Mouse (Mus musculus) cerebellum, adult 11-12 months (tissue): ENCODE data around the gene Pifo.
"Not testable (repeated sequence)": the region's sequence is repeated elsewhere in the genome, so short reads cannot be mapped to it uniquely, and the experiment has no call there.

Experiments used
- DNase-seq: peaks from one replicate; pipeline ENCODE4 v3.0.0; 2022

The Pifo gene

DNA sequence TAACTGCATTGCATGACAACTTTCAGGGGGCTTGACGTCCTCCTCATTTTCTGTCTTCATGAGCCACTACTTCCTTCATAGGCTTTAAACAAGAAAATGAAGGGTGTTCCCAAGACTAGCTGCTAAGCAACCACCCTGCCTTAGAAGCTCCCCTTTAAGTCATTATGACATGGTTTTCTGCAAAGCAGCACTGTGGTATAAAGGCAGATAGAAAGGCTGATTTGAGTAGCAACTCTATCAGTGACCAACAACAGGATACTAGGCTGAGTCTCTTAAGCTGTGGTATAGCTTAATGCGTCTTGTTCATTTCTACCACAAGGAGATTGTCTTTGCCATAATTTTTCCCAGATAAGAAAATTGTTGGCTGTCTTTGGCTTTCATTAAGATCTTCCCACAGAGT is at the start of gene Pifo:
Gene Pifo, minus strand, starts transcription at position 101 of the 400 bp plus-strand sequence.
- DNase-seq, result no peak

DNA sequence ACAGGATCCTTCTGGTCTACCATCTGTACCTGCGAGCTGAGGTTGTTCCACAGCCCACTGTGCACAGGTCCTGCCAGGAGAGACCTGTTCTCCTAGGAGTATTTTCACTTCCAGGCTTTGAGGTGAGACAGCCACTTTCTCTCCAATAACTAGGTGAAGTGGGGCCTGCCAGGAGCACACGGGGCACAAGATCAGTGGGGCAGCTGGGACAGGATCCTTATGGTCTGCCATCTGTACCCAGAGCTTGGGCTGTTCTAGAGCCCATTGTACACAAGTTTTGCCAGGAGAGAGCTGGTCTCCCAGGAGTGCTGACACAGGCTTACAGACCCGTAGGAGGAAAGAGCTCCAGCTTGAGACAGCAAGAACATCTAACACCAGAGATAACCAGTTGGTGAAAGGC is 43.5 kb upstream of the Pifo start:
- peak; percentile 71 for DNase-seq

DNA sequence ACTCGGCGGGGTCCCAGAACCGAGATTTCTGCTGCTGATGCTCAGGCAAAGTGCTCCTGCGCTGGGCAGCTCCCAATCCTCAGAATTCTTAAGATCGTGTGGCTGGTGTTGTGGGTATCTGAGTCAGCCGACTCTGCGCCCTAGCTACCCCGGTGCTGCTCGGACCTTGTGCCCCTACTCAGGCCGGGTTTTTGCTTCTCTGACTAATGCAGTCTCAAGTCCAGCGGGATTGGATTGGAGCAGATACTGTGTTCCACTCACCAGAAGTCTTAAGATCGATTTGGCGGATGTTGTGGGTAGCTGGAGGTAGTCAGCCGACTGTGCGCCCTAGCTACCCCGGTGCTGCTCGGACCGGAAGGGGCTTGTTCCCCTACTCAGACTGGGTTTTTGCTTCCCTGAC is 37.5 kb upstream of the Pifo start:
- DNase-seq, result no peak

DNA sequence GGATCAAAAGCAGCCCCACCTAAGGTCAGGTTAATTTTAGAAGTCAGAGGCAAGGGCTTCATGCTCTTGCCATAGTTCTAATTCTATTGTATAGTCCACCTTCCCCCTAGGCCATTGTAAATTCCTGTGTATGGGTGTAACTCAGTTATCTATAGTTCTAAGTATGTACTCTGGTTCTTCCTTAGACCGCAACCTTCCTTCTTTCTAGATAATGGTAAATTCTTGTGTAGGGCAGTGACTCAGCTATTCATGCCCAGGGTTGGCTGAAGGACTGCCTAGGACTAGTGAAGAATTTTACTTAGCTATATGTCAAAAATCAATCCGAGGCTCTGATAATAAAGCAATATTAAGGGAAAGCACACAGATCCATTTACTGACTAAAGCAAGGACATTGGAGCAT is 25.9 kb upstream of the Pifo start:
- DNase-seq, result no peak

DNA sequence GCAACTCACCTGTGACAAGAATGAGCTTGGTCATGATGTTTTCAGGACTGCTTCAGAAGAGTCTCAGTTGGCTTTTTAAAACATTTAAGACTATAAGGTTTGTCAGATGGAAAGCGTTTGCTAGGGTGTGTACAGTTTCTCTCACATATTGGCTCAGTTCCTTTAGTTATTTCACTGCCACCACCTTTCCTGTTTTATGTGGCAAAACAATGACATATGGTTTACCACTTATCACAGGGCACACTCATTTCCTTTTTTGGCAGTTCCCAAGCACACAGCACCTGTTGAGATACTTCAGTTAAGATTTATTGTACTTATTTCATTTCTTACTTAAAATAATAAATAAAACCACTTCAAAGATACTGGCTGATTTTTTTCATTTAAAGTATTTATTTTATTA is 18.3 kb upstream of the Pifo start, which contains the start of gene Chil5:
Gene Chil5, minus strand, starts transcription at position 34 of the 400 bp plus-strand sequence.
- peak; percentile 32 for DNase-seq

DNA sequence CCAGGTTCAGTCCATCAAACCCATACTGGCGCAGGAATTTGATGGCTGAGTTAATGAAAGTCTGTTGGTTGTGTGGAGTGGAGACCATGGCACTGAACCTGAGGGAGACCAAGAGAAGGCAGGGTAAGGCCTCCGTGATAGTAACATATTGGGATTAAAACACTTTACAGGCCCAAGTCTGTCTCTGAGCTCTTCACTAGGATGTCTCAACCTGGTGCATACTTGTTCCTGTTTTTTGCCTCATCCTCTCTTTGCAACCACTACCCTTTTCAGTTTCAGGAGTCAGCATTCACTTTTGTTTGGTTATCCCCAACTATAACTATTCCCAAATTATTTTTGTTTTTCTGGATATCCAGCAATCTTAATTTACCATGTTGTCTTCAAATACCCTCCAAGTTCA is 9.7 kb upstream of the Pifo start:
- DNase-seq, result no peak

DNA sequence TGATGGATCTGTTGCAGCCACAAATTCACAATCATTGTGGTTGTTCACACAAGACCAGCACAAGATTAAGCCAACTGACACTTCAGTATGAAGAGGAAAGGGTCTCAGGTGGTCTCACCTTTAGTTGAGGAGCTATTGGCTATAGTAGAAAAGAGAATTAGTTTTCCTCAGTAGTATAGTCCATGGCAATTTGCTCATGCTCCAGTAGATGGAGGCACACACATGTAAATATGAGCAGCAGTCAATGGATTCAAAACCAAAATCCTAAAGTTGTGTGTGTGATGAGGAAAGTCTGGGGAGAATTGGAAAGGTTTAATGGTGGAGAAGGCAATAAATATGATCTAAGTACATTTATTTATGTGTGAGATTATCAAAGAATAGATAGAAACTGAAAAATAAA is 7.4 kb upstream of the Pifo start:
- DNase-seq, result no peak

DNA sequence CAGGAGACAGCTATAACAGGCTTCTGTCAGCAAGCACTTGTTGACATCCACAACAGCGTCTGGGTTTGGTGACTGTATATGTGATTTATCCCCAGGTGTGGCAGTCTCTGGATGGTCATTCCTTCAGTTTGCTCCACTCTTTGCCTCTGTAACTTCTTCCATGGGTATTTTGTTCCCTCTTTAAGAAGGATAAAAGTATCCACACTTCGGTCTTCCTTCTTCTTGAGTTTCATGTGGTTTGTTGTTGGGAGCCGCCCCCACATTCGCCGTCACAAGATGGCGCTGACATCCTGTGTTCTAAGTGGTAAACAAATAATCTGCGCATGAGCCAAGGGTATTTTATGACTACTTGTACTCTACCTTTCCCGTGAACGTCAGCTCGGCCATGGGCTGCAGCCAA is 11.1 kb downstream of the Pifo start:
- DNase-seq, result not testable (repeated sequence)

DNA sequence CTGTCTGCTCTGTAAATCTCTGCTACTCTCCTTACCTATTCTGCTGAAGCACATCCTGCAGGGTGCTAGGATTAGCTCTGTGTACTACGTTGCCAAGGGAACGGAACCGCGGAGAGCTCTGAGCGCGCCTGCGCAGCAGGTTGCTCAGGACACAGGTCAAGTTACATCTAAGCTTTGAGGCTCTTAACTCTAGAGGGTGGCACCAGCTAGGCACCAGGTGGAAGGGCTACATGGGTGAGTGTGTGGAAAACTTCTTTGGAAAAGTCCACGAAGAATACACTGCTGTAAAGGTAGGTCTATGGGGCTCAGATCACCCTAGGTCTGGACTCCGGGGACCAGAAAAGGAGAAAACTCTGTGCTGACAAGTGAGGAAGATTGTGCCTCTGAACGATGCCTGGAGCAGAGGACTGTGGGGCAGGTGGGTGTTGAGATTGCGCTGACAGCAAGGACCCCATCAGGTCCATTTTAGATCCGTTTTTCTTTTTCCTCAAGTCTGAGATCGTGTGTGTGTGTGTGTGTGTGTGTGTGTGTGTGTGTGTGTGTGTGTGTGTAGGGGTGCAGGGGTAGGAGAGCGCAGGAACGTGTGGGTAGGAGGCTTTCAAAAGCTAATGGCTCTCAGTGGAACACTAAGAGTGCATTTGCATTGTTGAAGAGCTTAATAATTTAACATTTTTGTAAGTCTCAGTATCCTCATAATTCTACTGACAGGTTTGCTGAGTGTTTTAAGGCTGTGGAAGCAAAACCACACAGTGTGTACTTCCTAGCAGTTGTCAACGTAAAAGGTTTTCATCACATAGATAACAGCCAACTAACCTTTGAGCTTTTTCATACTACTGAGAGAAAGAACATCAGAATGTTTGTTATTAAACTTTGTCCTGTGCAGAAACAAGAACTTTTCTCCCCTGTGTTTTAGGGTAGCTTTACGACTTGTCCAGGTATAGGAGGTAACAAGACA is 12.8 kb downstream of the Pifo start:
- peak; percentile 19 for DNase-seq

DNA sequence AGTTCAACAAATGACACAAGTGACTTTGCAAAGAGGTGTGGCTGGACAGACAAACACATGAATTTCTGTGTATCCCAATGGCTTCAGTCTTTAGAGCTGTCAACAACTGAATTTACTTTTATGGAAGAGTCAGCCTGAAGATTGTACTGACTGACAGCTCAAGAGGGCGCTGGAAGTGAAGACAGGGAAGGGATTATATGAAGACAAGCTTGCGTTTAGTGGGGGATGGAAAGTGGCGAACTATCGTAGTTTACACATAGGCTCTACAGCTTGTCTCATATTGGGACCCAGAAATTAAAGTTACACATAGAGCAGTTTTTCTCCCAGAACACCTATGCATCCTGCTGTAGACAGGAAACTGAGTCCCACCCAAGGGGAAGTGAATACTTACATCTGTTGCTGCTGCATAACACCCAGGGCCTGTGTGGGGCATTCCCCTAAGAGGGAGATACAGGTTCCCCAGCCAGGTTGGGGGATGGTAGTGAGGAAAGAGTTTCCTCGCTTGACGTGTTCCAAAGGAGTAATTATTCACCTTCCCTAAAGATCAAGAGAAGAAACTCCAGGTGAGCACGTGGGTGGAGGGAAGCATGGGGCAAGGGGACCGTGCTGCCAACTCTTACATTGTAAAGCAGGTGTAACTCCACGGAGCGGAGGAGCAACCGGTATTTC is 13.6 kb downstream of the Pifo start:
- DNase-seq, result no peak

DNA sequence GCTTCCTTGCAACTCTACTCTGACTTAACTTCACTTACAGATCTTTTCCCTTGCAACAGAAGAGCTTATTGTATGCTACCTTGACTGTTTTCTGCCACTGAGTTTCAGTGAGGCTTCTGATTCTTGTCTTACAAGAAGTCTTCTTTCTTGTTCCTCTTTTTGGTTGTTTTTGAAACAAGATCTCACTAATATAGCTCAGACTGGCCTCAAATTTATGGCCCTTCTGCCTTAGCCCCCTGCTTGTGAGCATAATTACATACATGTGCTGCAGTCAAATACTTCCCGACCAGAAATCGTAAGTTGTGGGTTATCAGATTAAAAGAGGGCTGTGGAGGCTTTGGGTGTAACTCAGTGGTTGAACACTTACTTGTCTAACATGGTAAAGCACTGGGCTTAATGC is 19.7 kb downstream of the Pifo start:
- DNase-seq, result no peak

DNA sequence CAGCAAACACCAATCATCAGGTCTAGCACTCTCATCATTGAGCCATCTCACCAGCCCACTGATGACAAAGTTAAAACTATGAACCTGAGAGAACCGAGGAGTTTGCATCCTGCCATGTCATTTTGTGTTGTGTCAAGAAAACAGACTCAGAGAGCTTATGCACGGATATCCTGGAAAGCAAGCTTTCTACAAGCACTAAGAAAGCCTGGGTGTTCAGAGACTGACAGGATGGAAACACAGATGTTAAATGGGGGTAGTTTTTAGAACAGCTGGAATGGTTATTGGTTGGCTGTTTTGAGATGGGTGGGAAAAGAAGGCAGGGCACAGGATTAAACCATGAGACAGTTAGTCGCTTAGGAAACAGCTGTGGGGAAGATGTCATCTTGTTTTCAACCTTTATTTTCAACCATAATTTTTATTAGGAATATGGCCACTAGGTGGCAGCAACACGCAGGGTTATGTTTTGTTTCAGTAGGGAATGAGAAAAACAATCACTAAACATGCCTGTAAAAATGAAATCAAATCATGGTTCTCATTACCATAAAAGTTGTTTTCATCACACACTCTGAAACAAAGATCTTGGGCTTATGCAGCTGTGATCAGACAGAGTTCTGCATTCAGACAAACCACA is 22.7 kb downstream of the Pifo start:
- DNase-seq, result no peak

DNA sequence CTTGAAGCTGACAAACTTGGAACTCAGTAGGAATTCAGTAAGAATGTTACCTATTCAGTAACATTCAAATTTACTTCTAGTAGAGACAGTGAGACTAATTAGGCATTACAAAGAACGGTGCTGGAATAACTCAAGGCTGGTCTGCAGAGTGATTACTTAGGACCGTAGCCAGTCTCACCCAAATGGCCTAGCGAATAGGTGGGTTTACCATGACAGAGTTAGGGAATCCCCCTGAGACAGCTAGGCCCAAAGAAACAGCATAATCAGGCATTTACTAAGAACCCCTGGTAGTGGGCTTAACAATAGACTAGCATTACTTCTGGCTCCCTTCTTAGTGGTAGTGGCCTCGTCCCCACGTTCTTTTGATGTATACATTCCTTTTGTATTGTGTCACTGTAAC is 24.8 kb downstream of the Pifo start:
- DNase-seq, result not testable (repeated sequence)

DNA sequence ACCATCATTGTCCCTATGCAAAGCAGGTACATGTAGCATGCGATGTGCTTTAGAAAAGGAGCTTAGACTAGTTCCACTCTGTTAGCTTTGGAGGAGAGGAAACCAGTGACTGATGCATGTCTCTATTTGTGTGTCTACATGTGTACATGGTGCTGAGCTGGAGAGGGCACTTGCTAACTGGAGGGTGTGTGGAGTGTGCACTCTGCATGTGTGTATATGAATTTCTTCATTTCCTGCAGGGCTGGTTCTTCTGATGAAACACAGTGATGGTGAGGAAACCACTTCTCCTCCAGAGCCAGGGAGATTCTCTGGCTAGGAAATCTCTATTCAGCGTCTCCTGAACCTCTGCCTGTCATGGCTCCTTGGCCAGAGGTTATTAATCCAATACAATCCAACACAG is 40.3 kb downstream of the Pifo start:
- DNase-seq, result no peak

DNA sequence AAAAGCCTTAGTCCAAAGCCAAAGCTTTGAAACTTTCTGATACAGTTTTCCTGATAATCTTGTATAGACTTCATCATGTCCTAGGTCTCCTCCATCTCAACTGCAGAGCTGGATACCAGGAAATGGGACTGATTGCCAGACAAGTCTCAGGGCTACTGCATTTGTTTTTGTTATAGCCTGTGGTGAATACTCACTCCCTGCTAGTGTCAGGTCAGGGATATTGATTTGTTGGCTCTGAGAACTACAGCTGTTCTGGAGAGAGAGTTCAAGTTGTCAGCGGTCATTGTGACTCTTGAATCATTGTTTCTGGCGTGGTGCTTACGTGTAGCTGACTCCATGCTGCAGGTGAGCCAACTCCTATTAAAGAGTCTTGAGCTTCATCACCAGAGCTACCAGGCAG is 41.0 kb downstream of the Pifo start, which contains the start of gene Ovgp1:
Gene Ovgp1, plus strand, starts transcription at position 301 of the 400 bp plus-strand sequence.
- no peak for DNase-seq

DNA sequence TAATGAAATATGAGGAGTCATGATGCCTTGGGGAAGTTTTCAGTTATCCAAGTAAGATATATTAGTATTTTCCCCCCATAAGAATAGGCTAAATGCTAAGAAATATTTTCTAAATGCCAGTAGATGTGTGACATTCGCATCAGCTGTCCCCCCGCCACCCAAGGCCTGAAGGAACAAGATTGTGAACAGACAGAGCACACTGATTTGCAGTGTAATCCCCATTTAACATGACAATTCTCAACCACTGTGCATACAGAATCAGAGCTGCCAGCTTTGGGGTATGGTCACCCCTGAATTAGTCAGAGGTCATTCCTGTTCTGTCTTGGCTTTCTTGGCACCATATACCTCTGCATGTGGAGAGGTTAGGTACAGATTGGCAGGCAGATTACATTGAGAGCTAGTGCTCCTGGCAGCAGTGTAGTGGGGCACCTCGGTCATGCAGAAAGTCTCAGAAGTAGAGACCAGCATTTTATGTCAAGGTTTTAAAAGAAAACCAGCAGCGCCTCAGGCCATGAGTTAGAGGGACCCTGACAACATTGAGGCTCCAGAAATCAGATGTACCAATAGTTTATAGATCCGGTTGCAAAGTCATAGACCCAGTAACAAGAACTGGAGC is 42.5 kb downstream of the Pifo start:
- DNase-seq, result no peak

DNA sequence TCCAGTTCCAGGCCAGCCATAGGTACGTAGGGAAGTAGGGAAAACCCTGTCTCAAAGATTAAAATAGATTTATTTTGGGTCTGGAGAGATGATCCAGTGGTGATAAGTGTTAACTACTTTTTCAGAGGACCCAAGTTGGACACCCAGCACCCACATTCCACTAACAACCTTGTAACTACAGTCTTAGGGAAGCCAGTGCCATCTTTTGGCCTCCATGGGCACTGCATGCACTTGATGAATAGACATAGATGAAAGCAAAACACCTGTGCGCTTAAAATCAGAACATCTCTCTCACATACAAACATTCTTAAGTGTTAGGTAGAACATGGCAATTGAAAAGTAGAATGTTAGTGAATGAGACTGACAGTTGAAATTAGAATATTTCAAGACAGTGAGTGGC is 53.7 kb downstream of the Pifo start:
- peak; percentile 11 for DNase-seq

DNA sequence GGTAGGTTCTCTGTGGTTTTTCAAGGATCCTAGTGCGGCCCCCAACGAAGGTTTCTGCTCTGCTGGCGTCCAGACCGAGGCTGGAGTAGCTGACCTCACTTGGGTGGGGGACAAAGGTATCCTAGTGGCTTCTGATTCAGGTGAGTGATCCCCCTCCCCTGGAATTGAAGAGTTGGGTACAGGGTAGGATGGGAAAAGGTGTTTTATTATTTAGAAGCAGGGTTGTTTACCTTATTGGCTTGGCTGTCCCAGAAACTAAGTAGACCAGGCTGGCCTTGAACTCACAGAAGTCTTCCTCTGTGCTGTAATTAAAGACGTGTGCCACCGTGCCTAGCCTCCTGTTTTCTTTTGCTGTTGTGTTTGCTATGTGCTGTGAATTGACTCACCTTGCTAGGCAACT is 54.4 kb downstream of the Pifo start, which contains the start of gene Atp5f1:
Gene Atp5f1, minus strand, starts transcription at position 101 of the 400 bp plus-strand sequence.
- DNase-seq, result no peak

DNA sequence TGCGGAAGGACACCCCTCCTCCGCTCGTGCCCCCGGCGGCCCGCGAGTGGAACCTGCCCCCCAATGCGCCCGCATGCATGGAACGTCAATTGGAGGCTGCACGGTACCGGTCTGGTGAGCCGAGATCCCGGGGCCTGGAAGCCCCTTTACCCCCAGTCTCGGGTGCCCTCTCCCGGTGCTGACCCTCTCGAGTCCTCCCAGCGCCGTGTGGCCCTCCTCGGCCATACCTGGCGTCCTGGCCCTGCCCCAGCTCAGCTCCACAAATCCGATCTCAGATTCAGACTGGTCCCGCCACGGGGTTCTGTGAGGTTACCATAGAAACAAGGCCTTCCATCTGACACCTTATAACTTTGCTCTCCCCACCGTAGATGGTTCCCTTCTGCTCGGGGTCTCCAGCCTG is 54.9 kb downstream of the Pifo start:
- no peak for DNase-seq

DNA sequence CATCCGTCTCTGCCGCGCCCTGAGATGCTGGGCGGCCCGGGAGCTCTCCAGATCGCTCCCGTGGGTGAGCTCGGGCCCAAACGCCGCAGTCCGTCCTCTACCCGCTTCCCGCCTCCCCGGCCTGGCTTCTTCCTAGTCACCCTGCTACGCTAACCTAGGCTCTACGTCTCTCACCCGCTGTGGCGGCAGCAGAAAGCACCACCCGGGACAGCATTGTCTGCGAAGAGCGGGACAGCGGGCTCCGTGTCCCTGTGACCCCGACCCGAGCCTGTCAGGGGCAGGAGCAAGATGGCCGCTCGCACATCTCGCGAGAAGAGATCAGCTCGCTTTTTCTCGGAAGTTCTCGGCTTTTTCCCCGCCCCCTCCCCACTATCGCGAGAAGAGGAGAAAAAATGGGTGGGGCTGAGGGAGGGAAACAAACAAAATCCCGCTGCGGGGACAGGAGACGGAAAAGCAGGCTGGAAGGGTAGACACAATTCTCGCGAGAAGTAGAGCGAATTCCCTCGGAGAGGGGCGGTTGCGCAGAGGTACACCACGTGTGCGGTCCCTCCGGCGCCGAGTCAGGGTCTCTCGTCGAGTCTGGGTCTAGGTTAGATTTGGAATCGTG is 55.4 kb downstream of the Pifo start, which contains the start of gene Wdr77:
Gene Wdr77, plus strand, starts transcription at position 396 of the 607 bp plus-strand sequence.
- peak; percentile 95 for DNase-seq

DNA sequence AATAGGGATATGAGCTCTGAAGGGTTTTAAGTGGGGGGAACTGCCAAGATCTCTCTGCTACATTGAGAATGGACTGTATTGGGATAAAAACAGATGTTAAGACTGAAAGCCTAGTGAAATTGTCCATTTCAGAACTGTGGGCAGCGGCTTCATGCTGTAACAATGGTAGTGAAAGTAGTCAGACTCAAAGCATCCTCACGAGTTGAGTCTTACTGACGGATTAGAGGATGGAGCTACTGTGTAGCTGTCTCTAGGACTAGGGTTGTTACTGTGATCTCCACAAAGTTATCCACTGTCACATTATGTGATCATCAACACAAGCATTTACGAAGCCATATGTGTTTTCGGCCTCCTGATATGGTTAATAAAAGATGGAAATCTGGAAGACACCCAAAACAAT is 56.2 kb downstream of the Pifo start:
- no peak for DNase-seq

DNA sequence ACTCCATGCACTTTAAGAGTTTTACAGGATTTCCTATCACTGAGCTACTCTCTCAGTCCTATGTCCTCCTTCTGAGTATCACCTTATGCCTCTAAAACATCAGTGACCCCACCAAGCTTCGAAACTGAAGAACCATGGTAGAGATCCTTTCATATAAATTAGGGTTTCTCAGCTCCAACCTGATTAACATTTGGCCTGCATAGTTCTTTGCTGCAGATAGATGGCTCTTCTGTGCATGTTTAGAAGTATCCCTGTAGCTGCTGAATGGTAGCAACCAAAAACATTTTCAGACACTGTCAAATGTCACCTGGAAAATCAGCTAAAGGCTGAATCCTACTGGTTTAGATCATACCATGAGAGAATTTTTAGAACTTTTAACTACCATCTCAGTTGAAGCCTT is 57.2 kb downstream of the Pifo start:
- no peak for DNase-seq

DNA sequence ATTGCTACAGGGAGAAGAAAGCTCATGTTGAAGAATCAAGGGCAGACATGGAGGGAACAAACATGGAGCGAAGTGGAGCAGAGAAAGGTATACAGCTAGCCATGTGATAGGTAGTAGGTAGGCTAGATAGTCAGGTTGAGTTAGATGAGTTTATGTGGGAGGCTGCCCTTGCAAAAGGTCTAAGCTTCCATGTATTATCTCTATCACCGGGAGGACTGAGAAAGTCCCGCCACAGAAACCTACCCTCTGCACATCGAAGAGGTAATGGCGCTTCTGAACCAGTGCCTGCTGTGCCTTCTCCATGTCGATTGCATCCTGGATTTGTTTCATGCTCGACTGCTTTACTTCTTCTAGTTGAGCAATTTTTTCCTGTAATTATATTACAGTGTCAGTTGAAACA is 63.1 kb downstream of the Pifo start:
- DNase-seq, result no peak
